Mouse (Mus musculus) embryonic facial prominence, embryonic 11.5 days (tissue): Measurements from ENCODE around the gene Ice1. TPM values are rescaled to one million over a fixed set of nuclear protein-coding genes. Genes with fewer than 3 reads are reported as not detected.

ENCODE experiments used
- ATAC-seq: fragments of 200-750 bp; cut with Nextera tagmentation; replicated peaks from 2 replicates; pipeline ENCODE4 v1.8.0; 2017; ENCODE audit warnings: low read depth; ENCODE audit not compliant: insufficient number of reproducible peaks, low FRiP score, low TSS enrichment
- DNase-seq: peaks from one replicate; pipeline ENCODE4 v3.0.0-alpha.2; 2015; ENCODE audit warnings: low spot score
- H3K27ac ChIP-seq: fragments of 300-500 bp; sonication (generic); replicated peaks from 2 replicates; pipeline ENCODE4 v1.5.1; 2014; ENCODE audit warnings: mild to moderate bottlenecking, low read depth, low read length, control low read depth
- H3K27me3 ChIP-seq: fragments of 300-500 bp; sonication (generic); 2 replicates; pipeline ENCODE4 v1.6.1; 2014; ENCODE audit warnings: mild to moderate bottlenecking, low read length, moderate library complexity, mixed read lengths; ENCODE audit not compliant: control insufficient read depth, insufficient read depth
- H3K36me3 ChIP-seq: fragments of 300-500 bp; sonication (generic); replicated peaks from 2 replicates; pipeline ENCODE4 v1.6.1; 2014; ENCODE audit warnings: low read depth, mild to moderate bottlenecking, low read length, moderate library complexity, mixed read lengths; ENCODE audit not compliant: control insufficient read depth, insufficient read depth
- H3K4me1 ChIP-seq: fragments of 300-500 bp; sonication (generic); 2 replicates; pipeline ENCODE4 v1.6.1; 2014; ENCODE audit warnings: low read length, mixed read lengths; ENCODE audit not compliant: control insufficient read depth, insufficient read depth
- H3K4me2 ChIP-seq: fragments of 300-500 bp; sonication (generic); 2 replicates; pipeline ENCODE4 v1.6.1; 2014; ENCODE audit warnings: low read depth, mild to moderate bottlenecking, control low read depth, low read length, moderate library complexity
- H3K4me3 ChIP-seq: fragments of 300-500 bp; sonication (generic); 2 replicates; pipeline ENCODE4 v1.5.1; 2014; ENCODE audit warnings: low read depth, low read length, control low read depth
- H3K9ac ChIP-seq: fragments of 300-500 bp; sonication (generic); replicated peaks from 2 replicates; pipeline ENCODE4 v1.6.1; 2014; ENCODE audit warnings: mild to moderate bottlenecking, control low read depth, low read length
- H3K9me3 ChIP-seq: fragments of 300-500 bp; sonication (generic); replicated peaks from 2 replicates; pipeline ENCODE4 v1.6.1; 2016; ENCODE audit warnings: mild to moderate bottlenecking, low read length, inconsistent platforms, mixed read lengths; ENCODE audit not compliant: control insufficient read depth
- WGBS: fragments of 180-500 bp; shearing (Covaris S2); extraction: QIAGEN DNeasy Blood & Tissue Kit; methylation state at CpG from one replicate; pipeline ENCODE4 v1.1.7; 2014; 5-methylcytosine and 5-hydroxymethylcytosine counted together
- polyA plus RNA-seq: library from polyadenylated mRNA; unstranded; fragments of >200 nt; fragmentation: Nextera tagmentation; extraction: Ambion mirVana; gene quantifications from 2 replicates; pipeline ENCODE4 v1.2.1, GENCODE M21; 2014

Ice1 gene
- polyA plus RNA-seq, 1 experiment from 2014 or later: 34.0 TPM

GRCm38 (mm10) chr13:70650011-70650436 lies 12.6 kb upstream of the Ice1 start:
- Histone ChIP-seq H3K27me3 (no peaks in the 10 kb centered on the region), H3K9me3 (no peaks in the 10 kb centered on the region), H3K4me2 (no peak overlapping the region), H3K4me1 (no peaks in the 10 kb centered on the region), H3K4me3 (no peak overlapping the region), H3K27ac (no peak overlapping the region), H3K36me3 (no peaks in the 10 kb centered on the region), H3K9ac (no peak overlapping the region)
- DNase-seq (no peak), ATAC-seq (no peak; the same call in 1 of the 2 replicates)
- WGBS: 55% methylated on average over 3 of the region's 3 CpGs

GRCm38 (mm10) chr13:70645968-70646505 lies 8.6 kb upstream of the Ice1 start:
- H3K9me3 ChIP-seq: no peaks in the 10 kb centered on the region
- H3K4me2 ChIP-seq: no peak overlapping the region
- WGBS: 79% methylated on average over 10 of the region's 10 CpGs
- no peaks in the 10 kb centered on the region for H3K4me1 ChIP-seq
- H3K27me3 ChIP-seq: no peaks in the 10 kb centered on the region
- H3K9ac ChIP-seq: no peak overlapping the region
- no peaks in the 10 kb centered on the region for H3K36me3 ChIP-seq
- no peak for ATAC-seq
- H3K4me3 ChIP-seq: no peak overlapping the region
- no peak for DNase-seq
- H3K27ac ChIP-seq: no peak overlapping the region

GRCm38 (mm10) chr13:70644083-70644462 lies 6.6 kb upstream of the Ice1 start:
- no peaks in the 10 kb centered on the region for H3K36me3 ChIP-seq
- no peak overlapping the region for H3K9ac ChIP-seq
- no peaks in the 10 kb centered on the region for H3K27me3 ChIP-seq
- ATAC-seq: no peak
- H3K9me3 ChIP-seq: no peaks in the 10 kb centered on the region
- WGBS: 52% methylated on average over 3 of the region's 3 CpGs
- H3K27ac ChIP-seq: no peak overlapping the region
- H3K4me1 ChIP-seq: no peaks in the 10 kb centered on the region
- H3K4me3 ChIP-seq: no peak overlapping the region
- DNase-seq: no peak
- H3K4me2 ChIP-seq: no peak overlapping the region

GRCm38 (mm10) chr13:70643408-70644082 lies 6.1 kb upstream of the Ice1 start:
- Histone ChIP-seq H3K36me3 (no peaks in the 10 kb centered on the region), H3K27ac (no peak overlapping the region), H3K4me1 (no peaks in the 10 kb centered on the region), H3K4me2 (no peak overlapping the region), H3K9ac (no peak overlapping the region), H3K4me3 (no peak overlapping the region), H3K9me3 (no peaks in the 10 kb centered on the region), H3K27me3 (no peaks in the 10 kb centered on the region)
- WGBS: 19% methylated on average over 10 of the region's 10 CpGs
- ATAC-seq (0 out of 2 replicates have a peak, but pooled peaks have one; percentile 36), DNase-seq (peak; percentile 85)

GRCm38 (mm10) chr13:70641941-70642340 lies 4.5 kb upstream of the Ice1 start:
- ATAC-seq: no peak
- Histone ChIP-seq H3K27ac (no peak overlapping the region), H3K4me2 (no peak overlapping the region), H3K4me3 (no peak overlapping the region), H3K4me1 (no peaks in the 10 kb centered on the region), H3K9ac (no peak overlapping the region), H3K27me3 (no peaks in the 10 kb centered on the region), H3K36me3 (no peaks in the 10 kb centered on the region), H3K9me3 (no peaks in the 10 kb centered on the region)
- WGBS: 64% methylated on average over 4 of the region's 4 CpGs
- DNase-seq: no peak

GRCm38 (mm10) chr13:70641381-70641780 lies 3.9 kb upstream of the Ice1 start:
- H3K4me2 ChIP-seq: no peak overlapping the region
- H3K9me3 ChIP-seq: no peaks in the 10 kb centered on the region
- no peak overlapping the region for H3K9ac ChIP-seq
- H3K27ac ChIP-seq: no peak overlapping the region
- ATAC-seq: no peak
- no peak for DNase-seq
- WGBS: 86% methylated on average over 5 of the region's 5 CpGs
- H3K36me3 ChIP-seq: no peaks in the 10 kb centered on the region
- no peak overlapping the region for H3K4me3 ChIP-seq
- no peaks in the 10 kb centered on the region for H3K4me1 ChIP-seq
- H3K27me3 ChIP-seq: no peaks in the 10 kb centered on the region

GRCm38 (mm10) chr13:70639639-70640038 lies 2.2 kb upstream of the Ice1 start:
- no peak for DNase-seq
- no peaks in the 10 kb centered on the region for H3K9me3 ChIP-seq
- no peaks in the 10 kb centered on the region for H3K36me3 ChIP-seq
- H3K9ac ChIP-seq: no peak overlapping the region
- 72% methylated on average over 3 of the region's 3 CpGs for WGBS
- no peak overlapping the region for H3K27ac ChIP-seq
- no peak overlapping the region for H3K4me3 ChIP-seq
- no peaks in the 10 kb centered on the region for H3K27me3 ChIP-seq
- no peaks in the 10 kb centered on the region for H3K4me1 ChIP-seq
- H3K4me2 ChIP-seq: no peak overlapping the region
- ATAC-seq: no peak

GRCm38 (mm10) chr13:70637662-70638291 lies 343 bp upstream of the Ice1 start:
- Histone ChIP-seq H3K36me3 (no peaks in the 10 kb centered on the region), H3K27ac (peak overlapping the region; percentile 65; the same call in 1 of the 2 replicates), H3K27me3 (no peaks in the 10 kb centered on the region), H3K4me1 (no peaks in the 10 kb centered on the region), H3K9me3 (no peaks in the 10 kb centered on the region), H3K9ac (peak overlapping the region; percentile 76), H3K4me2 (peak overlapping the region; percentile 35), H3K4me3 (peak overlapping the region; percentile 86)
- WGBS: under 1% methylated on average over 42 of the region's 42 CpGs
- DNase-seq (peak; percentile 96), ATAC-seq (peak; percentile 95)
